Mouse (Mus musculus) hindbrain, embryonic 14.5 days (tissue): Measurements from ENCODE around the gene Nudcd3. TPM values are rescaled to one million over a fixed set of nuclear protein-coding genes. Genes with fewer than 3 reads are reported as not detected.
A peak's percentile ranks its signal among the peaks of the same experiment; 100 is the strongest.

Source experiments
- ATAC-seq: fragments of 200-750 bp; cut with Nextera tagmentation; 2 replicates; pipeline ENCODE4 v1.8.0; 2017; ENCODE audit warnings: moderate number of reproducible peaks, mild to moderate bottlenecking, moderate TSS enrichment, moderate library complexity; ENCODE audit not compliant: low FRiP score
- DNase-seq: peaks from one replicate; pipeline ENCODE4 v3.0.0-alpha.2; 2015; ENCODE audit warnings: low spot score
- H3K27ac ChIP-seq: fragments of 300-500 bp; sonication (generic); 2 replicates; pipeline ENCODE4 v1.5.1; 2014; ENCODE audit warnings: mild to moderate bottlenecking, moderate library complexity
- H3K27me3 ChIP-seq: fragments of 300-500 bp; sonication (generic); 2 replicates; pipeline ENCODE4 v1.6.1; 2014; ENCODE audit warnings: mild to moderate bottlenecking, low read length, mixed read lengths; ENCODE audit not compliant: control insufficient read depth, insufficient read depth
- H3K36me3 ChIP-seq: fragments of 300-500 bp; sonication (generic); replicated peaks from 2 replicates; pipeline ENCODE4 v1.6.1; 2014; ENCODE audit not compliant: control insufficient read depth, insufficient read depth
- H3K4me1 ChIP-seq: fragments of 300-500 bp; sonication (generic); replicated peaks from 2 replicates; pipeline ENCODE4 v1.6.1; 2014; ENCODE audit warnings: antibody characterized with exemption, low read length, mixed read lengths; ENCODE audit not compliant: control insufficient read depth, insufficient read depth
- H3K4me2 ChIP-seq: fragments of 300-500 bp; sonication (generic); replicated peaks from 2 replicates; pipeline ENCODE4 v1.6.1; 2014; ENCODE audit warnings: mild to moderate bottlenecking, moderate library complexity
- H3K4me3 ChIP-seq: fragments of 300-500 bp; sonication (generic); replicated peaks from 2 replicates; pipeline ENCODE4 v1.5.1; 2014; ENCODE audit warnings: mild to moderate bottlenecking, low read length
- H3K9ac ChIP-seq: fragments of 300-500 bp; sonication (generic); 2 replicates; pipeline ENCODE4 v1.6.1; 2014
- H3K9me3 ChIP-seq: fragments of 300-500 bp; sonication (generic); 2 replicates; pipeline ENCODE4 v1.6.1; 2016; ENCODE audit warnings: low read length; ENCODE audit not compliant: control insufficient read depth
- WGBS: fragments of 180-500 bp; shearing (Covaris S2); extraction: QIAGEN DNeasy Blood & Tissue Kit; methylation state at CpG from one replicate; pipeline ENCODE4 v1.1.7; 2014; 5-methylcytosine and 5-hydroxymethylcytosine counted together
- polyA plus RNA-seq: library from polyadenylated mRNA; unstranded; fragments of >200 nt; fragmentation: Nextera tagmentation; extraction: Ambion mirVana; gene quantifications from 2 replicates; pipeline ENCODE4 v1.2.1, GENCODE M21; 2014

The Nudcd3 gene
- polyA plus RNA-seq, 1 experiment from 2014 or later = 57.7 TPM

GRCm38 (mm10) chr11:6208158-6208557 lies 7.9 kb upstream of the Nudcd3 start:
- Histone ChIP-seq H3K9ac (no peak overlapping the region), H3K4me1 (no peaks in the 10 kb centered on the region), H3K27me3 (no peaks in the 10 kb centered on the region), H3K4me2 (no peak overlapping the region), H3K9me3 (no peaks in the 10 kb centered on the region), H3K4me3 (no peak overlapping the region), H3K27ac (no peak overlapping the region), H3K36me3 (no peaks in the 10 kb centered on the region)
- WGBS = 93% methylated on average over 1 of the region's 1 CpGs
- ATAC-seq = no peak
- no peak for DNase-seq

GRCm38 (mm10) chr11:6207090-6207489 lies 6.9 kb upstream of the Nudcd3 start:
- Histone ChIP-seq H3K9ac (no peak overlapping the region), H3K4me2 (no peak overlapping the region), H3K36me3 (no peaks in the 10 kb centered on the region), H3K27ac (no peak overlapping the region), H3K4me3 (no peak overlapping the region), H3K27me3 (no peaks in the 10 kb centered on the region), H3K4me1 (no peaks in the 10 kb centered on the region), H3K9me3 (no peaks in the 10 kb centered on the region)
- 83% methylated on average over 2 of the region's 2 CpGs for WGBS
- ATAC-seq (no peak), DNase-seq (no peak)

- Histone ChIP-seq H3K4me3 (peak overlapping the region; percentile 100), H3K27me3 (no peaks in the 10 kb centered on the region), H3K27ac (peak overlapping the region; percentile 97), H3K4me1 (peaks cover 16% of the 10 kb centered on the region), H3K4me2 (peak overlapping the region; percentile 96), H3K36me3 (0 out of 2 replicates have a peak, but pooled peaks cover 3% of the 10 kb centered on the region), H3K9ac (peak overlapping the region; percentile 98), H3K9me3 (no peaks in the 10 kb centered on the region)
- DNase-seq (no peak), ATAC-seq (peak; percentile 3; the same call in 1 of the 2 replicates)
- WGBS = 25% methylated on average over 9 of the region's 9 CpGs
Measured at GRCm38 (mm10) chr11:6200570-6200969, 355 bp upstream of the Nudcd3 start.

GRCm38 (mm10) chr11:6199410-6200086 lies 667 bp downstream of the Nudcd3 start, which contains the start of gene A730071L15Rik:
Gene A730071L15Rik (plus strand): TSS chr11:6200029.
- Histone ChIP-seq H3K9ac (peak within 1 kb of the TSS; percentile 98), H3K4me2 (peak within 1 kb of the TSS; percentile 96), H3K4me1 (peaks cover 16% of the 10 kb centered on the region), H3K27me3 (no peaks in the 10 kb centered on the region), H3K27ac (peak within 1 kb of the TSS; percentile 97), H3K4me3 (peak within 1 kb of the TSS; percentile 100), H3K9me3 (no peaks in the 10 kb centered on the region), H3K36me3 (0 out of 2 replicates have a peak, but pooled peaks cover 3% of the 10 kb centered on the region)
- 1% methylated on average over 35 of the region's 35 CpGs for WGBS
- ATAC-seq = peak; percentile 74
- no peak for DNase-seq

- H3K4me3 ChIP-seq = 0 out of 2 replicates have a peak overlapping the region, but pooled peaks have one; percentile 100
- no peak for ATAC-seq
- WGBS = 95% methylated on average over 4 of the region's 4 CpGs
- H3K27ac ChIP-seq = no peak overlapping the region
- no peaks in the 10 kb centered on the region for H3K9me3 ChIP-seq
- peak overlapping the region; percentile 96 for H3K4me2 ChIP-seq
- H3K27me3 ChIP-seq = no peaks in the 10 kb centered on the region
- H3K36me3 ChIP-seq = 0 out of 2 replicates have a peak, but pooled peaks cover 11% of the 10 kb centered on the region
- no peak for DNase-seq
- peaks cover 16% of the 10 kb centered on the region for H3K4me1 ChIP-seq
- H3K9ac ChIP-seq = peak overlapping the region; percentile 98; the same call in 1 of the 2 replicates
Measured at GRCm38 (mm10) chr11:6198449-6198848, 1.8 kb downstream of the Nudcd3 start.

- ATAC-seq (no peak), DNase-seq (no peak)
- Histone ChIP-seq H3K9ac (no peak overlapping the region), H3K4me1 (peaks cover 16% of the 10 kb centered on the region), H3K27ac (no peak overlapping the region), H3K9me3 (no peaks in the 10 kb centered on the region), H3K4me2 (no peak overlapping the region), H3K4me3 (no peak overlapping the region), H3K36me3 (peaks cover 25% of the 10 kb centered on the region), H3K27me3 (no peaks in the 10 kb centered on the region)
- 94% methylated on average over 8 of the region's 8 CpGs for WGBS
Measured at GRCm38 (mm10) chr11:6196780-6197179, 3.4 kb downstream of the Nudcd3 start.

DNA sequence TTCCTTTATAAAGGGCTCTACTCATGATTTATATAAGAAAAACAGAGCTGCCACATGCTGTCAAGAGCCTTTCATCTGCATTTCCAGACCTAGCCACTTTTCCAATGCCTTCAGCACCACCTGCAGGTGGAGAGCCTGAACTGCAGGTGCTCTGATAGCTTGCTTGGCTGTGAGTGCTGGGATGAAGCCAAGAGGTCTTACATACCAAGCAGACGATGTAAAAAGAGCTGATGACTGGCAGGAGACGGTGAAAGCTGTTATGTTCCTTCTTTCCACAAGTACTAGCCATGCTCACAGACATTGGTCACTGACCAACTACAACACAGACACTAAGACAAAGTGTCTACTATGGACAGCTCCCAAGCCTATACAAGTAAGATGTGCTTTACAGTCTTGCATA lies 12.3 kb downstream of the Nudcd3 start:
- peak; percentile 98 for DNase-seq
- 5% methylated on average over 2 of the region's 2 CpGs for WGBS
- H3K27me3 ChIP-seq = no peaks in the 10 kb centered on the region
- peaks cover 35% of the 10 kb centered on the region for H3K36me3 ChIP-seq
- H3K9ac ChIP-seq = 0 out of 2 replicates have a peak overlapping the region, but pooled peaks have one; percentile 4
- H3K4me1 ChIP-seq = peaks cover 17% of the 10 kb centered on the region
- H3K9me3 ChIP-seq = no peaks in the 10 kb centered on the region
- H3K4me3 ChIP-seq = no peak overlapping the region
- 0 out of 2 replicates have a peak overlapping the region, but pooled peaks have one; percentile 29 for H3K27ac ChIP-seq
- no peak overlapping the region for H3K4me2 ChIP-seq
- peak; percentile 76 for ATAC-seq

DNA sequence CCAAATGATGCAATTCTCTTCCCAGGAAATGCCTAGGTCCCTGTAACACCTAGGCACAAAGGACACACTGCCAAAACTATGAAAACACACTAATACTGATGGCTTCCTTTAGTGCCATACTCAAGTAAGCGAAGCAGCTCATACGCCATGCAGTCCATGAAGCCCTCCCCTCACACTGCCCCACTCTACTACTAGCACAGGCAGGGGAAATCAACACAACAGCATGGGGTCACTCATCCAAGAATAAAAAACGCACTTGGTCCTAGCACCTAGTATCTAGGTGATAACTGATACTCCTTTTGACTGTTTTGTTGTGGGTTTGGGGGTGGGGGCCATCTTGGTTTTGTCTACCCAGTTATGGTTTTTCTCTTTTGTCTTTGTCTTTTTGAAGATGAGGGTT lies 12.8 kb downstream of the Nudcd3 start:
- 93% methylated on average over 3 of the region's 3 CpGs for WGBS
- Histone ChIP-seq H3K27me3 (no peaks in the 10 kb centered on the region), H3K9ac (0 out of 2 replicates have a peak overlapping the region, but pooled peaks have one; percentile 4), H3K4me2 (no peak overlapping the region), H3K9me3 (no peaks in the 10 kb centered on the region), H3K27ac (0 out of 2 replicates have a peak overlapping the region, but pooled peaks have one; percentile 29), H3K4me3 (no peak overlapping the region), H3K4me1 (peaks cover 17% of the 10 kb centered on the region), H3K36me3 (peaks cover 31% of the 10 kb centered on the region)
- ATAC-seq (0 out of 2 replicates have a peak, but pooled peaks have one; percentile 14), DNase-seq (no peak)

DNA sequence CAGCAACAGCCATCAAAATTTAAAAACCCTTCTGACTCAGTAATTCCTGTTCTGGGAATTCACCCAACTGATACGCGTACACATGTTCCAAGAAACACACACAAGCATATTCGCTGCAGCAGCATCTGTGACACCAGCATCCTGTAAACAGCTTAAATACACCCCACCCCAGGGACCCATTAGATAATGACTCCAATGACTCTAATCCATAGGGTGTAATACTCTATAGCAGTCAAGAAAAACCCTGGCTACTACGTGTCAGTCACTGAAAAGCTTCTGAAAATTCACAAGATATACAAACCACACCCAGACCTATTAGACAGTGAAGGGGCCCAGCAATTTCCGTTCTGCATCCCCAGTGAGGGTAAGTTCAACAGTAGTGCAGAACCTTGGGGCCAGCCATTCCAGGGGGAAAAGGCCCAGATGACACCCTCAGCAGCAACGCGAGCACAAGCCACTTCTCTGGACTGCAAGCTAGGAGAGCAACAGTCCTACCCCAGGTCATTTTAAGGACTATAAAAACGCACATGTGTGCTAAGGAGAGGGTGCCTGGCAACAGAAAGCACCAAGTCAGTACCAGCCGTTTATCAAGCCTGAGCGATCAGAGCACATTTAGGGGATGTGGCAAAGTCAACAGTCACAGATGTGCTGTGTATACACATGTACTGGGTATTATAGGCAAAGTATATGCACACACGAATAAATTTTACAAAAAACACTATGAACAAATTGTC lies 15.8 kb downstream of the Nudcd3 start:
- Histone ChIP-seq H3K4me2 (no peak overlapping the region), H3K9me3 (no peaks in the 10 kb centered on the region), H3K9ac (no peak overlapping the region), H3K36me3 (peaks cover 9% of the 10 kb centered on the region), H3K4me1 (peaks cover 17% of the 10 kb centered on the region), H3K4me3 (no peak overlapping the region), H3K27me3 (no peaks in the 10 kb centered on the region), H3K27ac (no peak overlapping the region; the same call in 1 of the 2 replicates)
- DNase-seq (no peak), ATAC-seq (no peak)
- WGBS = 56% methylated on average over 11 of the region's 11 CpGs
